Mouse (Mus musculus): ENCODE measurements around the gene Smarcd3. TPM values are rescaled to one million over a fixed set of nuclear protein-coding genes. Genes with fewer than 3 reads are reported as not detected.

Gene Smarcd3
- total and polyA plus RNA-seq, 3 experiments: 1.3 to 2.2 TPM; not detected in 1

GRCm38 (mm10) chr5:24605980-24606665 lies 18.1 kb downstream of the Smarcd3 start:
- Histone ChIP-seq H3K9ac (ENCODE audit: insufficient read depth, low read depth) (no peak overlapping the region), H3K79me2 (replicated peaks; ENCODE audit: control insufficient read depth, extremely low read depth, insufficient read depth, poor library complexity, severe bottlenecking) (no peaks in the 10 kb centered on the region), H3K4me3 (replicated peaks in 1 of 3; ENCODE audit: low read depth in 2 of 3, low read length in 2 of 3, poor library complexity in 1 of 3) (no peak overlapping the region), H3K27me3 (replicated peaks) (peaks cover 73% of the 10 kb centered on the region), H3K9me3 (replicated peaks; ENCODE audit: low read length) (peaks cover 3% of the 10 kb centered on the region), H3K4me1 (ENCODE audit: control insufficient read depth in 1 of 2, insufficient read depth in 2 of 2) (peaks cover 7 to 13% of the 10 kb centered on the region in 2 experiments; a peak in 3 of 4 replicates), H3K36me3 (replicated peaks in 1 of 2; ENCODE audit: control insufficient read depth in 1 of 2, insufficient read depth in 1 of 2, low read length in 1 of 2) (no peaks in the 10 kb centered on the region), H3K27ac (ENCODE audit: insufficient read depth, low read depth) (no peak overlapping the region), H3K4me2 (ENCODE audit: insufficient read depth, low read depth, poor library complexity, severe bottlenecking) (no peak overlapping the region)
- DNase-seq (ENCODE audit: extremely low read depth): no peak
- dilution Hi-C loops (cut with MboI; ENCODE audit: extremely low pct_ligation_motif_present, extremely low pct_unique_long_range_greater_than_20kb, low sequenced_read_pairs) (no loop called here), in situ Hi-C loops (cut with MboI; ENCODE audit: low pct_ligation_motif_present, low pct_unique_long_range_greater_than_20kb, low sequenced_read_pairs) (no loop called here)
- TF ChIP-seq USF1 (IDR thresholded peaks at IDR 0.05; ENCODE audit: low read depth, low read length) (no peak), KAT2A (IDR thresholded peaks at IDR 0.05; ENCODE audit: insufficient replicate concordance, low read length) (no peak), MEF2A (IDR thresholded peaks at IDR 0.05; ENCODE audit: borderline replicate concordance, low read depth, low read length) (no peak), CHD1 (IDR thresholded peaks at IDR 0.05; ENCODE audit: low read depth, low read length) (no peak), MAZ (IDR thresholded peaks at IDR 0.05; ENCODE audit: low read depth, low read length) (no peak), MAX (IDR thresholded peaks at IDR 0.05; ENCODE audit: low read length) (no peak), ETS1 (conservative IDR thresholded peaks at IDR 0.05; ENCODE audit: low read depth, low read length) (no peak)

- Histone ChIP-seq H3K9me3 (replicated peaks; ENCODE audit: low read length) (peaks cover 3% of the 10 kb centered on the region), H3K4me3 (replicated peaks in 1 of 3; ENCODE audit: low read depth in 2 of 3, low read length in 2 of 3, poor library complexity in 1 of 3) (no peak overlapping the region), H3K36me3 (replicated peaks in 1 of 2; ENCODE audit: control insufficient read depth in 1 of 2, insufficient read depth in 1 of 2, low read length in 1 of 2) (no peaks in the 10 kb centered on the region), H3K9ac (ENCODE audit: insufficient read depth, low read depth) (no peak overlapping the region), H3K27me3 (replicated peaks) (peaks cover 78% of the 10 kb centered on the region), H3K79me2 (replicated peaks; ENCODE audit: control insufficient read depth, extremely low read depth, insufficient read depth, poor library complexity, severe bottlenecking) (no peaks in the 10 kb centered on the region), H3K4me2 (ENCODE audit: insufficient read depth, low read depth, poor library complexity, severe bottlenecking) (no peak overlapping the region), H3K4me1 (ENCODE audit: control insufficient read depth in 1 of 2, insufficient read depth in 2 of 2) (peaks cover 7 to 13% of the 10 kb centered on the region in 2 experiments; a peak in 3 of 4 replicates), H3K27ac (ENCODE audit: insufficient read depth, low read depth) (no peak overlapping the region)
- dilution Hi-C loops (cut with MboI; ENCODE audit: extremely low pct_ligation_motif_present, extremely low pct_unique_long_range_greater_than_20kb, low sequenced_read_pairs): no loop called here
- no peak for TF ChIP-seq MAX (IDR thresholded peaks at IDR 0.05; ENCODE audit: low read length)
- in situ Hi-C loops (cut with MboI; ENCODE audit: low pct_ligation_motif_present, low pct_unique_long_range_greater_than_20kb, low sequenced_read_pairs): no loop called here
- DNase-seq (ENCODE audit: extremely low read depth): no peak
Observed at GRCm38 (mm10) chr5:24605321-24605979, 18.8 kb downstream of the Smarcd3 start.

- Histone ChIP-seq H3K27me3 (replicated peaks) (peaks cover 79% of the 10 kb centered on the region), H3K4me2 (ENCODE audit: insufficient read depth, low read depth, poor library complexity, severe bottlenecking) (no peak overlapping the region), H3K4me1 (ENCODE audit: control insufficient read depth in 1 of 2, insufficient read depth in 2 of 2) (peaks cover 7 to 13% of the 10 kb centered on the region in 2 experiments; a peak in 3 of 4 replicates), H3K4me3 (replicated peaks in 1 of 3; ENCODE audit: low read depth in 2 of 3, low read length in 2 of 3, poor library complexity in 1 of 3) (no peak overlapping the region), H3K79me2 (replicated peaks; ENCODE audit: control insufficient read depth, extremely low read depth, insufficient read depth, poor library complexity, severe bottlenecking) (no peaks in the 10 kb centered on the region), H3K27ac (ENCODE audit: insufficient read depth, low read depth) (no peak overlapping the region), H3K9me3 (replicated peaks; ENCODE audit: low read length) (peaks cover 3% of the 10 kb centered on the region), H3K9ac (ENCODE audit: insufficient read depth, low read depth) (no peak overlapping the region), H3K36me3 (replicated peaks in 1 of 2; ENCODE audit: control insufficient read depth in 1 of 2, insufficient read depth in 1 of 2, low read length in 1 of 2) (no peaks in the 10 kb centered on the region)
- TF ChIP-seq HCFC1 (IDR thresholded peaks at IDR 0.05; ENCODE audit: low read depth, low read length) (no peak), ZKSCAN1 (IDR thresholded peaks at IDR 0.05; ENCODE audit: borderline replicate concordance, low read depth, low read length) (no peak), PAX5 (IDR thresholded peaks at IDR 0.05; ENCODE audit: low read length) (no peak), ZMIZ1 (IDR thresholded peaks at IDR 0.05; ENCODE audit: low read depth, low read length) (no peak), ELF1 (IDR thresholded peaks at IDR 0.05; ENCODE audit: low read depth, low read length) (no peak), RCOR1 (conservative IDR thresholded peaks at IDR 0.05; ENCODE audit: low read depth, low read length) (no peak), MAFK (IDR thresholded peaks at IDR 0.05; ENCODE audit: insufficient replicate concordance, low read length) (no peak), USF1 (IDR thresholded peaks at IDR 0.05; ENCODE audit: low read depth, low read length) (no peak), MAX (IDR thresholded peaks at IDR 0.05; ENCODE audit: low read length) (no peak), POLR2A (IDR thresholded peaks at IDR 0.05; ENCODE audit: low read depth, low read length) (no peak), EP300 (IDR thresholded peaks at IDR 0.05; ENCODE audit: low read length) (no peak), RAD21 (IDR thresholded peaks at IDR 0.05; ENCODE audit: low read depth, low read length) (no peak), MAZ (IDR thresholded peaks at IDR 0.05; ENCODE audit: low read depth, low read length) (no peak), NELFE (IDR thresholded peaks at IDR 0.05; ENCODE audit: low read depth, low read length) (no peak), SIN3A (IDR thresholded peaks at IDR 0.05; ENCODE audit: low read length) (no peak), USF2 (conservative IDR thresholded peaks at IDR 0.05; ENCODE audit: low read depth, low read length) (no peak), NRF1 (IDR thresholded peaks at IDR 0.05; ENCODE audit: low read depth, low read length) (no peak)
- dilution Hi-C loops (cut with MboI; ENCODE audit: extremely low pct_ligation_motif_present, extremely low pct_unique_long_range_greater_than_20kb, low sequenced_read_pairs): no loop called here
- no peak for DNase-seq (ENCODE audit: extremely low read depth)
- in situ Hi-C loops (cut with MboI; ENCODE audit: low pct_ligation_motif_present, low pct_unique_long_range_greater_than_20kb, low sequenced_read_pairs): no loop called here
Observed at GRCm38 (mm10) chr5:24604656-24605100, 19.5 kb downstream of the Smarcd3 start.
